Mouse (Mus musculus): ENCODE results near the gene Nr1i2. TPM values are rescaled to one million over a fixed set of nuclear protein-coding genes. Genes with fewer than 3 reads are reported as not detected.
"Not testable (repeated sequence)": the region's sequence is repeated elsewhere in the genome, so short reads cannot be mapped to it uniquely, and the experiment has no call there.

The Nr1i2 gene
- total RNA-seq, 2 experiments from 2014 or later = not detected

- peak; percentile 63 for ATAC-seq (replicated peaks; ENCODE audit: low FRiP score, poor library complexity, severe bottlenecking)
These were observed 54.9 kb downstream of the Nr1i2 start for GRCm38 (mm10) chr16:38239729-38240128.

DNA sequence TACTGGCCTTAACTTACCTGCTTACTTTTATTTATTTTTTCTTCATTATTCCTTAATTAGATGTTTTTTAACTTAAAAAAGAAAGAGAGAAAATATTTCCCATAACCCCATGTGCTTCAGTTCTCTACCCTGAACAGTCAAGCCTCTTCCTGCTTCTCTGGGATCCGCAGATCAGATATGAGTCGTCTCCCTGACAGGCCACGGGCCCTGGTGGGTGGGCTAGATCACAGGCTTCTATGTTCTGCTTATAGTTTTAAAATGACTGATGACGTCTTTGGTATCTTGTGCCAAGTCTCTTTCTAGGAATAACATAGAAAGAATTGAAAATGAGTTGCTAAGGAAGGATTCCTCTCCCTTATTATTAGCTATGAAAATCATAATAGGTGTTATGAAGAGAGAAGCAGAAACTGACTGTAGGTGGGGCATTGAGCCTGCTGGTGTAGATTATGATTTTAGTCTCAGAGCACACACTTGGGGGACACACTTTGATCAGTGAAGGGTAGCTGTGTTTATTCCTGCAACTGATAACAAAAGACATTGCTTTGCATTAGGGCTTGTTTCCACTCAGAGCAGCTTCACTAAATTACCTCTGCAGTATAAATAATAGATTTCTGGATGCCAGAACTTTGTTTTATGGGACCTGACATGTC is 57.6 kb downstream of the Nr1i2 start:
- no peak for ATAC-seq (replicated peaks; ENCODE audit: low FRiP score, poor library complexity, severe bottlenecking)

GRCm38 (mm10) chr16:38222491-38222890 is 72.1 kb downstream of the Nr1i2 start:
- ATAC-seq (replicated peaks; ENCODE audit: low FRiP score, poor library complexity, severe bottlenecking) = not testable (repeated sequence)

- ATAC-seq (replicated peaks; ENCODE audit: low FRiP score, poor library complexity, severe bottlenecking) = no peak
These were observed 89.4 kb downstream of the Nr1i2 start for GRCm38 (mm10) chr16:38205272-38205671.

Other genes starting within 250 kb of the Nr1i2 start
- 13.1 and 17.1 TPM in 2 replicates for gene Gsk3b, start 205.8 kb downstream of the Nr1i2 start, total RNA-seq (2015; ENCODE audit: low replicate concordance)
- 17.9 and 29.8 TPM in 2 replicates for gene Gsk3b, start 205.8 kb downstream of the Nr1i2 start, total RNA-seq (2017; ENCODE audit: low replicate concordance)
- gene Maats1, start 47.3 kb upstream of the Nr1i2 start, total RNA-seq (2015; ENCODE audit: low replicate concordance) = 0.42 TPM in 1 of 2 replicates, not detected in the other
- not detected in 2 replicates for gene Maats1, start 47.3 kb upstream of the Nr1i2 start, total RNA-seq (2017; ENCODE audit: low replicate concordance)
- 53.5 and 84.5 TPM in 2 replicates for gene Cox17, start 52.2 kb upstream of the Nr1i2 start, total RNA-seq (2015; ENCODE audit: low replicate concordance)
- 93.1 and 317 TPM in 2 replicates for gene Cox17, start 52.2 kb upstream of the Nr1i2 start, total RNA-seq (2017; ENCODE audit: low replicate concordance)
- gene Gm21987, start 52.2 kb upstream of the Nr1i2 start, total RNA-seq (2015; ENCODE audit: low replicate concordance) = not detected in 2 replicates
- gene Gm21987, start 52.2 kb upstream of the Nr1i2 start, total RNA-seq (2017; ENCODE audit: low replicate concordance) = not detected in 2 replicates
- 24.9 and 26.5 TPM in 2 replicates for gene Popdc2, start 67.4 kb upstream of the Nr1i2 start, total RNA-seq (2015; ENCODE audit: low replicate concordance)
- gene Popdc2, start 67.4 kb upstream of the Nr1i2 start, total RNA-seq (2017; ENCODE audit: low replicate concordance) = 6.2 and 14.2 TPM in 2 replicates
- 3.7 TPM in 1 of 2 replicates, not detected in the other for gene Pla1a, start 138.3 kb upstream of the Nr1i2 start, total RNA-seq (2015; ENCODE audit: low replicate concordance)
- gene Pla1a, start 138.3 kb upstream of the Nr1i2 start, total RNA-seq (2017; ENCODE audit: low replicate concordance) = 0.28 TPM in 1 of 2 replicates, not detected in the other
- gene Adprh, start 157.9 kb upstream of the Nr1i2 start, total RNA-seq (2015; ENCODE audit: low replicate concordance) = 6.1 and 9.2 TPM in 2 replicates
- 2.2 and 4.6 TPM in 2 replicates for gene Adprh, start 157.9 kb upstream of the Nr1i2 start, total RNA-seq (2017; ENCODE audit: low replicate concordance)
- not detected in 2 replicates for gene Cd80, start 160.7 kb upstream of the Nr1i2 start, total RNA-seq (2015; ENCODE audit: low replicate concordance)
- gene Cd80, start 160.7 kb upstream of the Nr1i2 start, total RNA-seq (2017; ENCODE audit: low replicate concordance) = 0.77 and 0.98 TPM in 2 replicates
- 1.5 and 3.6 TPM in 2 replicates for gene Timmdc1, start 227.8 kb upstream of the Nr1i2 start, total RNA-seq (2015; ENCODE audit: low replicate concordance)
- 3.8 and 12.4 TPM in 2 replicates for gene Timmdc1, start 227.8 kb upstream of the Nr1i2 start, total RNA-seq (2017; ENCODE audit: low replicate concordance)

Measured in erythroblast, adult 5-6 weeks (primary cell).